Mouse (Mus musculus) right cerebral cortex, postnatal 36 days (tissue): ENCODE results near the gene Gprin1.
"Not testable (repeated sequence)": the region's sequence is repeated elsewhere in the genome, so short reads cannot be mapped to it uniquely, and the experiment has no call there.

Source experiments
- DNase-seq, 2 experiments: peaks; one replicate each; pipeline ENCODE4 v3.0.0; 2022; ENCODE audit warnings: low spot score in 2 of 2, mixed read lengths in 1 of 2

Gprin1 gene

DNA sequence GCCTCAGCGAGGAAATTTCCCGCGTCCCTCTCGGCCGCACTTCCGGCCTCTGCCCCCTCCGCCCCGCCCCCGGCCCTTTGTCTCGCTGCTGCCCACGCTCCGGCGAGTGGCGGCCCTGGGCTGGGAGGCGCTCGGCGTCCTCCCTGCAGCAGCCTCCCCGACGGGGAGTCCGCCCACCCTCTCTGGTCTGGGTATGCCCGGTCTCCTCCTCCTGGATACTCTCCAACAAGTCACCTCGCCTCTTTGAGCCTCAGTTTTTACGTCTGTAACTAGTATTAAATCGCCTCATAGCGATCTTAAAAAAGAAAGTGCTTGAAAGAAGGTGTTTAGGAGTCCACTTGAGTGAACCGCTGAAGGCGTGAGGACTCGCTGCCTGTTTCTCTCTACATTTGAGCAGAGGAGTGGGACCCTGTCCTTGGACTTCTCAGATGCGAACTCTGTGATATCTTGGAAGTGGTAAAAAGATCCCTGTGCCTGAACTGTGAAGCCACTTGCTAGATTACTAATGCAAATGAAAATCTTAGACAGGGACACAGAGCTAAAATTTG, at the start of gene Gprin1:
Gprin1 (minus strand) TSS at position 11 of the 548 bp plus-strand sequence.
- DNase-seq: no peak

DNA sequence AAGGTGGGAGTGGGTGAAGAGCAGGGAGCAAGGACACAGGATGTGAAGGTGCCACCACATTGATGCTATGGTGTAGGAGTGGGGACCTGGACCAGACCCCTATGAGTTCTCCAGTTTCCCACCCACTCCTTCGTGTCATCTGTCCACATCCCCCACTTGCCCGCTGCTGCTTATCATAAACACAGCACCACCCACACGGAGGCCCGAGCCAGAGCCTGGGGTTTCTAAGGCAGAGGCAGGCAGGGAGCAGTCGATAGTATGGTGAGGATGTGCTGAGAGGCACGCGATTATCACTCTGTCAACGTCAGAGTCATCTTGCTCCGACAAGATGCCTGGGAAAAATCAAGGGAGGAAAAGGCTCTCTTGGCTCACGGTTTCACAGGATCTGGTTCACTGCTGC, 49.1 kb upstream of the Gprin1 start:
- peak; percentile 69 to 82 for DNase-seq

DNA sequence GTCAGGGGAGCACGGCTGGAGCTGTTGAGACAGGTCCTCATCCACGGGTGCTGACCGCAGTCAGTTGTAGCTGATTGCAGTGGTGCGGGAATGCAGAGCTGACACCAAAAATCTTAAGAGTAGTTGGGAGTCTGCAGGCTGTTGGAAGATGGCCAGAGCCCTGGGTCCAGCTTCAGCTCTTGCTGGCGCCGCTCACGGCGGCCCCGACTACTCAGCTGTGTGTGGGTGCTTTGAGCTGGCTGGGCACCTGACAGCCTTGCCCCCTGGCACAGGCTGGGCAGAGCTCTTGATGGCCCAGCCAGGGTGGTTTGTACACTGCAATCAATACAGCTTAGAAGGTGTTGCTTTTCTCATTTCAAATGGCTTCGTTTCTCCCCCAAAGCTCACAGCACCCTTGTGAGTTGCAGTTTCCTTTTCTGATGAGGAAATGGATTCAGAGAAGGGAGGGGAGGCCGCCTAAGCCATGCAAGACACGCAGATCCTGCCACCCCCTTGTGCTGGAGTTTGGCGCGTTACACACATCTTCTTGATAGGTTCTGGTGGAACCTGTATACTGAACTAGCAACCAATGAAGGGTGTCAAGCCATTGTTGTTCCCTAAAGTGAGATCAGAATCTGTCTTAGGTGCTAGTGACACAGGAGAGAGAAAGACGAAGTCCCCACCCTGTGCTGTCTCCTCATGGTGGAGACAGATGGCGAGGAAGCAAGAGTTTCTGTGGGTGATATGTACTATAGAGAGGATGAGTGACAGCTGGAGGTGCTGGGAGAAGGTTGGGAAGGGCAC, 48.4 kb upstream of the Gprin1 start:
- peak in 1 of 2 experiments; percentile 64 for DNase-seq

DNA sequence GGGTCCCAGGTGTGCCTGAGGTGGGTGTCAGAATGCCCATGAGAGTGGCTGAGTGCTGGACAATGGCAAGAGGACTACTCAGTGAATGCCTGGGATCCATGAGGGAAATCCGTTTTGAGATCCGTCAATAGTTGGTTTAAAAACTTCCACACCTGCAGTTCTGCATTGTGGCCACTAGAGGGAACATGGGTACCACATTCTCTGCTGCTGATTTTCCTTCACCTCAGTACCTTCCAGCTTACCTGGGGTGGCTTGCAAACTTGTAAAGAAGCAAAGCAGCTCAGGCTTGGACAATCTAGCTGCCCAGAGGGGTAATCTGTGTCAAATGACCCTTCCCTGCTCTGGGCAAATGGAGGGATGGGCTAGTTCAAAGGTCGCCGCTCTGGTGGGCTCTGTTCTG, 47.7 kb upstream of the Gprin1 start:
- DNase-seq: no peak

DNA sequence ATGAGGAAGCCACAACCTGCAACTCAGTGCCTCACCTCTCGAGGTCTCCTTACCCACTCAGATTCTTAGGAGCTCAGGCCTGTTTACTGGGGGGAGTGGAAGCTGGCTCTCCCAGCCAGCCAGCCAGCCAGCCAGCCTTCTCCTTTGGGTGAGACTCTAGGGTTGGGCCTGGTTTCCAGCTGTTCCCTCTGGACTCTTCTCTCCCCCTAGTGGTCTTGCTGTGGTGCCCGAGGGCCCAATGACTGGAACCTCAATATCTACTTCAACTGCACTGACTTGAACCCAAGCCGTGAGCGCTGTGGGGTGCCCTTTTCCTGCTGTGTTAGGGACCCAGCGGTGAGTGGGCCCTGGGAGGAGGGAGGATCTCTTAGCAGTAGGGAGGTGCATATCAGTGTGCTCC, 45.2 kb upstream of the Gprin1 start:
- no peak for DNase-seq

DNA sequence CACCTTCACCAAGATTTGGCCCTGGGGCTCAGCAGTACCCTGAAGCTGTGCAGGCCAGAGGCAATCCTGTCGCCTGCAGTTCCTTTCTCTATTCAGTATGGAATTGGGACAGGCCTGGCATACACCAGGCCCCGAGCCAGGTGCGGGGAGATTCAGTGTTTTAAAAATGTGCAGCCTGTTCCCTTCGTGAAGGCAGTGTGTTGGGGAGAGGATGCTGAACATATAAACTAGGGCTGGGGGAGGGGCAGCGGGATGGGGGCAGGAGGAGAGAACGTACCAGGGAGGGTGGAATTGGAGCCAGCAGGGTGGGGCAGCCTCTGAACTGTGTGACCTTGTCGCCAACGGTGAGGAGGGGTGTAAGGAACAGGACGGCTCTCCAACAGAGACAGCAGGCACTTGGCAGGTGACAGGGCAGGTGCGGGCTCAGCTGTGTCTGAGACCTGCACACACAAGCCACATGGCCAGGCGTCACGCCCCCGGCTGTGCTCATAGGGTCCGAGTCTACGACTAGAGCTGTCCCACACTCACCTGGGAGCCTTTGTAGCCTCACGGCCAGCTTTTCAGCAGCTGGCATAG, 44.4 kb upstream of the Gprin1 start:
- DNase-seq: peak in 1 of 2 experiments; percentile 69

DNA sequence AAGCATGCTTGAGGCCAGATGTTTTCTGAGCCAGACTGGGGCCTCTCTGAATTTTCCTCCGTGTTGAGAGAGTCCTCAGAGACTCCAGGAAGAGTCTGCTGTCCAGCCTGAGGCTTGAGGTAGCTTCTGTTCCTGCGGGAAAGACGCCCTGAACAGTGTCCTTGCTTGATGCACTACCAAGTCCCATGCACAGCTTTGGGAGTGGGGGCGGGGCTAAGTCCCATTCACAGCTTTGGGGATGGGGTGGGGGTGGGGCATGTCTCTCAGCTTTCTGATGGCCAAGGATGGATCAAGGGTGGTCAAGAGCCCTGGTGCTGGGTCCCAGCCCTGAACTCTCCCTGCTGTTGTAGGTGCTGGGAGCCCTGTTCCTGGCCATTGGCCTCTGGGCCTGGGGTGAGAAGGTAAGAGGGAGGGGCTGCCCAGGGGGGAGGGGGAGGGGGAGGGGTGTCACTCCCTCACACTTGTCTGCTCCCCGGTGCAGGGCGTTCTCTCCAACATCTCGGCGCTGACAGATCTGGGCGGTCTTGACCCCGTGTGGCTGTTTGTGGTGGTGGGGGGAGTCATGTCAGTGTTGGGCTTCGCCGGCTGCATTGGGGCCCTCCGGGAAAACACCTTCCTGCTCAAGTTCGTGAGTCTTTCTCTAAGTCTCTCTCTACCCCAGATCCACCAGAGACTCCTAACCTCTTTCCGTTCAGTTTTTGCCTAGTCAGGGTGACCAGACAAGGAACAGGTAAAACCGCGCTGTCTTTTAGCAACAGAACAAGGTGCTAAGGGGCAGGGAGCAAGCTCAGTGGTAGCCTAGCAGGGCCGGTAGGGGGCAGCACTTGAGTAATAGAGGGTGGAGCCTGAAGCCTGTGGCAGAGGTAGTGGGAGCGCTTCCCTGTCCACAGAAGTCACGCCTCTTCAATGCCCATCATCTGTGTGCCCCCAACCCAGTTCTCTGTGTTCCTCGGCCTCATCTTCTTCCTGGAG, 42.9 kb upstream of the Gprin1 start:
- DNase-seq: no peak

DNA sequence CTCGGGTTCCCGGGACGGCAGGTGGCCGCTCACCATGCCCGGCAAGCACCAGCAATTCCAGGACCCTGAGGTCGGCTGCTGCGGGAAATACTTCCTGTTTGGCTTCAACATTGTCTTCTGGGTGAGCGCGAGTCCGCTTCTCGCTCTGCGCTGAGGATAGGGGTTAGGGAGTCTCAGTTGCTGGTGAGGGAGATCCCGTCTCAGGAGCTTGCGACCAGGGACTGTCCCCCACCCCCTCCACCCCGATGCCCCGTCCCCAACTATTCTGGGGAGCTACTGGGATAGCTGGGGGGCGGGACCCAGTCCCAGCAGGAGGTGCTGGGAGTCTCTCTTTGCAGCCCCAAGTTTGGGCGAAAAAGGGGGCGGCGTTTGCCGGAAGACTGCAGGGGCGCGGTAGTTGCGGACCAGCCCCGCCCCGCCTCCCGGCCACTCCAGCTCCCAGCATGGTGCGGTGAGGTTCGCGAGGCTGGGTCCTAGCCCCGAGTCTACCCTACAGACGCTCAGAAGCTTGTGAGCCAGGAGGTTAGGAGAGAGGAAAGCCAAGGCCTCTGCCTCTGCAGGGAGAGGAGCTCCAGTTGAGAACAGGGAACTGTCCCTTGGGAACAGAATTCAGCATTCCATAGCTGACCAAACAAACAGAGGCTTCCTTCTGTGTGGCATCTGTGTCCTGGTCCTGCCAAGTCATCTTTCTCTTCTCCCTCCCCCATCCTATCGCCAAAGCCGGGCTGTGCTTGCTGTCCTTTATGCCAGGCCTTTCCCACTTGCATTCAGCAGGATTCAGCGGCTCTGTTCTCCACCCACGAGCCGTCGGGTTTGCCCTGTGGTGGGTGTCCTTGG, 40.1 kb upstream of the Gprin1 start:
- DNase-seq: peak; percentile 49 to 70

DNA sequence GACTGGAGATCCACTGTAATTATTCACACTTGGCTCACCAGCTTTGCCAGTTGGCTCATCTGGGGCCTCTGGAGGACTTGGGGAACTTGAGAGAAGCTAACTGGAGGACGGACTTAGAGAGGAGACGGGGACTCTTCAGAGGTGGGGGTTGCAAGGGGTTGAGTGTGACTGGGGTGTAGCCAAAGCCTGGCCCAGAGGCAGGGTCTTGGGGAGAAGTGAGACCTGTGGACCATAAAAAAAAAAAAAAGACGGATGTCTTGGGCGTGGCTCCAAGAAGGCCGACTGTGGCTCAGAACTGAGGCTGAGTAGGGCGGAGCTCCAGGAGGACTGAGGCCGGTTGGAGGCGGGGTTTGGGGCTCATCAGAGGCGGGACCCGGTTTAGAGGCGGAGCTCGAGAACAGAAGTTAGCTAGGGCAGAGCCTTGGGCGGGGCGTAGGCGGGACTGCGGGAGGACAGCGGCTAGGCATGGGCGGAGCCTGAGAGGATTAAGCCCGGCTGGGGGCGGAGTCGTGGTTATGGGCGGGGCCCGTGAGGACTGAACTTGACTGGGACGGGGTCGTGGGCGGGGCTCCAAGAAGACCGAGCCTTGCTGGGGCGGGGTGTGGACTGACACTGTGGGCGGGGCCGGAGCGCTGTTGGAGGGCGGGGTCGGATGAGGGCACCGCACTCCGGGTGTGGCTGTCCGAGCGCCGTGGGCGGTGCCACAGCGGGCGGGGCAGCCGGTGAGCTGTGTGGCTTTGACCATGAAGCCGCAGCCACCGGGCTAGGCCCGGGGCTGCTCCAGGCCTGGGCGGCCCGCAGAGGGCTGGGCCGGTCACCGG, 39.3 kb upstream of the Gprin1 start, which contains the start of gene Tspan17:
Tspan17 (plus strand) TSS at position 638 of the 821 bp plus-strand sequence.
- DNase-seq: peak; percentile 94 to 96

DNA sequence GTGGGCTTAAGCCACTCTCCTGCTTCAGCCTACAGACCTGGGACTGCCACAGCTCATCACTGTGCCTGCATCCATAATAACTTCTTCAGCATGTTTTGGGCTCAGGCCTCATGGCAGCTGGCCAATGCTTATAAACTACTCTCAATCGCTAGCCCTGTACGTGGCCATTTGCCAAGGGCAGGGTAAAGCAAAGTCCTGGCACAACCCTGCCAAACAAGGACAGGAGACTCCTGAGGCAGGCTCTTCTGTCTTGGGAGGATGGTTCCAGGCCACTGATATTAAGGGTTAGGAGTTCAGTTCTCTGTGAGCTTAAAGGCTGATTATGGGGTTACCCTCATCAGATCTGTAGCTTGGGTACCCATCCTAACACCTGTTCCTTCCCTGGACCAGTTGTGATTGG, 37.9 kb upstream of the Gprin1 start:
- DNase-seq: not testable (repeated sequence)

DNA sequence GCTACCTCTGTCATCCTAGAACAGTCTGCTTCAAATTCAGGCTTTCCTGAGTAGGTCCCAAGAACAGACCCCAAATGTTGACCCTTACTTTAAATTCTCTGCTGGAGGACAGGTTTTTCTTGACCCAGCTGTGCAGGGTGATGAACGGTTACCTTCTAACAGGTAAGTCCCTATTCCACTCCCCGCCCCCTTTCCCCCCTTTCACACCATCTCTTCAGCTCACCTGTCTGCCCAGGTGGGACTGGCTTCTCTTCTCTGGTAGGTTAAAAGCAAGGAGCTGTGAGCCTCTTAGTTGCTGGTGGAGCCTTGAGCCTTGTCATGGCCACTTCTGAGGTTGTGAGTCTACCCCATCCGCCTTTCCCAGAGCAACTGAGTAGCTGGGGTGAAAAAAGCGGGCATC, 34.0 kb upstream of the Gprin1 start, which contains the start of gene Eif4e1b:
Eif4e1b (plus strand) TSS at position 301 of the 400 bp plus-strand sequence.
- no peak for DNase-seq

DNA sequence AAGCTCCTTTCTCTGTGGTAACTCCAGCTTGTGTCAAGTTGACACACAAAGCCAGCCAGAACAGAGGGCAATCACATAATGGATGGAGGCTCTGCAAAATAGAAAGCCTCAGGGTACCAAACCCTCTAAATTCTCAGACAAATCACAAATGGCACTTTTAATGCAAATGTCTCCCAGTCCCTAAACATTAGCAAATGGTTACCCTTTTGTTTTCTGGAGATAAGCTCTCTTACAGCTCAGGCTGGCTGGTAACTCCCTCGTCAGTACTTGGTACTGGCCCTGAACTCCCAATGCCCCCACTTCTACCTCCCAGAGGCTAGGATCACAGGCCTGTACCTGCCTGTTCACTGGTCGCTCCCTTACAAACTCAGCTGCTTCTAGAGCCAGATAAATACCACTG, 33.6 kb upstream of the Gprin1 start:
- DNase-seq: no peak

DNA sequence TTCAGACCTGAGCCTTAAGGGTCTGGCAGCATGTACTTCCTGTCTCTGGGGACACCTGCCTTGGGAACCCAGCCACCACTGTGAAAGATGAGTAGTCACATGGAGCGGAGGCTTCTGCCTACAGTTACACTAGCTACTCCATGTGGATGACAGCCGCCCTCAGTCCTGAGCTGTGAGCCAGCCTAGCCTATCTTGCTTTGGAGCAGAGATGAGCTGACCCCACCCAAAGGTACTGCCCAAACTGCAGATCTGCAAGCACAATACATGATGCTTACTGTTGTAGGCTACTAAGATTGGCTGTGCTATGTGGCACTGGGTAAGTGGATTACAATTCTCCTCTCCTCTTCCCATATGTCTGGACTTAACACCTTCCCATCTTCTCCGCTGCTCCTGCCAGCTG, 31.4 kb upstream of the Gprin1 start:
- DNase-seq: peak in 1 of 2 experiments; percentile 58

DNA sequence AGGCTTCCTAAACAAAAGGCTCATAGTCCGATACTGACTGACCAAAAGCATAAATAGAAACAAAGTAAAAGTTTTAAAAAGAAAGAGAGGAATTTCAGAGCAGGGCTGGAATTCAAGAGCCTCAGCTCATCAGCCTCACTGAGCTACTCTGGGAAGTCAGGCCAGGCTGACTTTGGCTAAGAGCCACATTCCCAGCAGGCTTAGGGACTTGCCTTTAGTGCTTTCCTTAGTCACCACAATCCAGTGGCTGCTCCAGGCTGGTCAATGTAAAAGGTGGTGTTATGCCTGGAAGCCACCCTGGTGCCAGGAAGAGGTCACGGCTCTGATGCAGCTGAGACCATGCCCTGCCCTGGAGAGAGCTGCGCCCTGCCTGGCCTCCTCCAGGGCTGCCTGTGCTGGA, 30.9 kb upstream of the Gprin1 start:
- peak in 1 of 2 experiments; percentile 71 for DNase-seq

DNA sequence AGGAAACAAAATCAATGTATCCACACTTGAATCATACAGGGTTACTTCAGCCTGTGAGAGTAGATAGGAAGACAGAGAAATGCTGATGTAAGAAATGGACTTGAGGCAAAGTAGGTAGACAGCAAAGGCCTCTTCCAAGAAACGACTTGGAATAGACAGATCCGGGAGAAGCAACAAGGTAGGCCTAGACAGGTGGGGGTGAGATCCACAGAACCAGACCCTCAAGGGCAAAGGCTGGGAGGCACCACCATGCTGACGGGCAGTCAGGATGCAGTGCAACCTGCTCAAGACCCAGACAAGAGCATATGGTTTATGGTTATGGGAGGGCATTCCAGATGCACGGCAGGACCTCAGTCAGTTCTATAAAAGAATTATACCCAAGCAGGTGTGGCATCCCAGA, 17.3 kb upstream of the Gprin1 start:
- DNase-seq: no peak

DNA sequence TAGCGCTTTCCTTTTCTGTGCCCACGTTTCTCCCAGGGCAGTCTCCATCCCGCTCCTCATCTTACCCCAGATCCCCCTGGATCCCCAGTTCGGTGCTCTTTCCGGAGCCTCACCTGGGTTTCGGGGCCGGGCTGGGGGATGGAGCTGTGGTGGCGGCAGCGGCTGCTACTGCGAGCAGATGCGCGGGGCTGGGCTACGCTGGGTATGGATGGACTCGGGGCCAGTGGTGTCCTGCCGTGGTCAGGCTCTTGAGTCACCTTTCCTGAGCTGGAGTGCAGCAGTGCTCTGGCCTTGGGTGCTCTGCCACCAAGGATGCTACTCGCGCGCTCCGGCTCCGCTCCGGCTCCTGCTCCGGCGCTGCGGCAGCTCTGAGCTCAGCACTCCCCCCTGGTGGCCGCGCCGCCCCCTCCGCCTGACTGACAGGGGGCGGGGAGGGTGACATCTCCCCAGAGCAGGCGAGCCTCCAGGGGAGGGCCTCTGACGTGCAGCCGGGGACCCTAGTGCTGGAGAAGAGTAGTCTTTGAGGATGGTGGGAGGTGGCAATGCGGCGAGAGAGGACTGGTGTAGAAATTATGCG, 16.6 kb upstream of the Gprin1 start, which contains the start of gene Sncb:
Sncb (minus strand) TSS at position 404 of the 577 bp plus-strand sequence.
- DNase-seq: peak; percentile 73 to 85

DNA sequence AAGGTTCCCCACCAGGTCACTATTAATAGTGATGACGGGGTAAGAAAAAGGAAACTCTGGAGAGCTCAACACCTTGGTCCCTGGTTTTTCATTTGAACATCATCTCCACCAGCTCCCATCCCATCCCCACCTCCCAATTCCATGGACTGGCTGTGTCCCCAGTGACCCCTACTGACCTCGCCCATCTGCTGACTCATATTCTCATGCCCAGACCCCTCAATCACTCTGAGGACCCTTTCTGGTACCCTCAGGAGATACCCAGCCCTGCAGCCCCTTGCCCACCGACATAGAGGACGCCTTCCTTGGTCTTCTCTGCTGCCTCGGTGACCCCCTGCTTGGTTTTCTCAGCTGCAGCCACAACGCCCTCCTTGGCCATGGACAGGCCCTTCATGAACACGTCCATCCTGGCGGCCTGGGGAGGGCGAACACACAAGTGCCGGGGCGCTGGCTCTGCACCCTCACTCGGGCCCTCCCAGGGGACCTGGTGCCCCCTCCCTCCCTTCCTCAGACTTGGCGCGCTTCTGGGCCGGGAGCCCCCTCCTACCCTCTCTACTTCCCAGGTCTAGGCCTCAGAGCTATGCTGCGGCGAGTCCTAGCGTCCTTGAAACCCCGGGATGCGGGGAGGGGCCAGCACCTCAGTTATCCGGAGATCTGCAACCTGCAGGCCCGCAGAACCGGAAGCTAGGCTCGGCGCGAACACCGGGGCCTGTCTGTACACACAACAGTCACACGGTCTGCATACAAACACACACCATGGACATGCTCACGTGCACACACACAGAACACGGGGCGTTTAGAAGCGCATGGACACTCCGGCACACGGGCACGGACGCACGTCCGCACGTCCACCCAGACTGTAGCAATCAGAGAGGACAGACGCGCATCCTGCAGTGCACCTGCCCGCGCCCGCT, 15.9 kb upstream of the Gprin1 start:
- no peak for DNase-seq

DNA sequence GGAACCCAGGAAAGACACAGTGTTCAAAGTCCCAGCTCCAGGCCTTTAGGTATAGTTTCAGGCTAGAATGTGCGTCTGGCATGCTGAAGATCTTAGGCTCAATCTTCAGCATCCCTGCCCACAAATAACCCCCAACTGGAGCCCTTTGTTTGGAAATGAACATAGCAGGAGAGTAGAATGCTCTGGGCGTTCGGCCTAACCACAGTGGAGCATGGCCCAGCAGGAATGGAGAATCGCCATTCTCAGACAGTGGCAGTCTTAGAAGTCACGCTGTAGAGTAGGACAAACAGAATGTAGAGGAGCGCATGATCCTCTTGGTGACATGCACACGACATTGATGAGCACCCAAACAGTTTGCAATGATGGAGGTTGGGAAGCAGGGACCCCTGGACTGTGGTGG, 11.2 kb upstream of the Gprin1 start:
- DNase-seq: no peak
